Mouse (Mus musculus) thymus, postnatal 14 days (tissue): ENCODE data around the gene Prr5l.

Experiments used
- DNase-seq: peaks from one replicate; pipeline ENCODE4 v3.0.0; 2021

Gene Prr5l

GRCm38 (mm10) chr2:101818986-101819764 lies 63.7 kb downstream of the Prr5l start:
- no peak for DNase-seq

DNA sequence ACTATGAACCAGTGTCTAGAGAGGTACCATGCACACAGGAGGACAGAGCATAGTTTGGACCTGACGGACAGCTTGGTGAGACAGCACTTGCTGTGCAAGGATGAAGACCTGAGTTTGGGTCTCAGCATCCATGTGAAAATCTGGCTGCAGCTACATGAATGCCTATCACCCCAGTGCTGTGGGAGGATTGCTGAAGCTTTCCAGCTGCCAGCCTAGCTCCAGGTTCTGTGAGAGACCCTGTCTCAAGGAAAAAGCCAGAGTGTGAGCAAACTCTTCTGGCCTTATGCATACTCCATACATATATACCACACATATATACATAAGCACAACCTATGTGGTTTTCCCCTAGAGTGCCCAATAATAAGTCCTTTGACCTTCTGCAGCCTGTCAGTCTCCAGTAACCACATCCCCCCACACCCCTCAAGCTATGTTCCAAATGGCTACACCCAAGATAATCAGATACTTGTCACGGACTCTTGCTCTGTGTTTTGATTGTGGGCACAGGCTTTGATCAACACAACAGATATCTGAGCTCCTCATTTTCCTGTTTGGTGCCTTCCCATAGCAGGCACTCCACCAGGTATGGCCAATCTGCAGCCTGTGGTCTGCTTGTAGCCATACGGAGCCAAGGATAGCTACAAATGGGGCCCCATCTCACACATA lies 66.0 kb downstream of the Prr5l start:
- DNase-seq, result no peak

DNA sequence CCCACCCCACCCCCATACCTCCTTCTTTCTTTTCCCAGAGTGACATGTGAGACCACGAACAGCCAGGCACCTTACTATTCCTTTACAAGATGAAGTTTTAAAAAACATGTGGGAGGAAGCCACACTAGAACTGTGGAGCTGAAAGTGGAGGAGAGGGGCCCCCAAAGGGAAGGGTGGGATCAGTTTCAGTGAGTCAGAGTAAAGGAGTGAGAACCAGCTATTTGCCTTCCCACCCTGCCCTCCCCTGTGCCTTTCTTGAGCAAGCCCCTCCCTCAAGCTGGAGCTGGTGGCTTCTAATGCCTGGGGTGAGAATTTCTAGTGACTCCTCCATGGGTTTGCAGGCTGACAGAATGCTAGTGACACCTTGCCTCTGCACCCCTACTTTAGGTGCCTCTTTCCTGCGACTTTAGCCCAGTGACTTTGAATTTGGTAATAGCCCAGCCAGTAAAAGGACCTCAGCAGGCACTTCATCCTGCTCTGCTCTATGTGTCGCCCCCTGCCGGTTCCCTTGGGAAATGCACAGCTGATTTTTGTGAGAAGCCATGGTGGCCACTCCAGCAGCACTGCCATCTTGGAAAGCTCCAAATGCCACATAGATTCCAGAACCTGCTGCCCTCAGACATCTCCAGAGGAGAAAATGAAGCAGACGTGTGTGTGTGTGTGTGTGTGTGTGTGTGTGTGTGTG lies 67.4 kb downstream of the Prr5l start:
- peak; percentile 61 for DNase-seq

GRCm38 (mm10) chr2:101814272-101814625 lies 68.6 kb downstream of the Prr5l start:
- no peak for DNase-seq

GRCm38 (mm10) chr2:101813581-101814271 lies 69.1 kb downstream of the Prr5l start:
- no peak for DNase-seq

- no peak for DNase-seq
Observed at GRCm38 (mm10) chr2:101811925-101812324, 70.9 kb downstream of the Prr5l start.

GRCm38 (mm10) chr2:101810774-101811173 lies 72.1 kb downstream of the Prr5l start:
- DNase-seq, result no peak

GRCm38 (mm10) chr2:101809640-101810305 lies 73.1 kb downstream of the Prr5l start:
- DNase-seq, result no peak

- DNase-seq, result no peak
Observed at GRCm38 (mm10) chr2:101807756-101808155, 75.1 kb downstream of the Prr5l start.

- DNase-seq, result no peak
Observed at GRCm38 (mm10) chr2:101802240-101802639, 80.6 kb downstream of the Prr5l start.

DNA sequence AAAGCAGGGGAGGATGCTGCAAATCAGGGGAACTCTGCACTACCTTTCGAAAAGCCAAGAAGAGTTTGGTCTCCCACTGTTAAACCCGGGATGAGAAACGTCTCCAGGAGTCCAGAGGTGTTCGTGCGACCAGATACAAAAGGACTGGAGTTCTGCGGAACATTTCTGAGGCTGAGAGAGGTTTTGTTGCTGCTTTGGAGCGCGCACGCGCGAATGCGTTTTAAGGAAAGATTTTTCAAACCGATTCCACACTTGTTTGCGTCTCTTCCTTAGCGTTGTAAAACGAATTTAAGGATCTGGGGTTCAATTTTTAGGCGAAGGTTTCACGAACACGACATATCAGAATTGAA lies 85.0 kb downstream of the Prr5l start:
- DNase-seq, result no peak

GRCm38 (mm10) chr2:101797166-101797900 lies 85.5 kb downstream of the Prr5l start:
- peak; percentile 33 for DNase-seq

DNA sequence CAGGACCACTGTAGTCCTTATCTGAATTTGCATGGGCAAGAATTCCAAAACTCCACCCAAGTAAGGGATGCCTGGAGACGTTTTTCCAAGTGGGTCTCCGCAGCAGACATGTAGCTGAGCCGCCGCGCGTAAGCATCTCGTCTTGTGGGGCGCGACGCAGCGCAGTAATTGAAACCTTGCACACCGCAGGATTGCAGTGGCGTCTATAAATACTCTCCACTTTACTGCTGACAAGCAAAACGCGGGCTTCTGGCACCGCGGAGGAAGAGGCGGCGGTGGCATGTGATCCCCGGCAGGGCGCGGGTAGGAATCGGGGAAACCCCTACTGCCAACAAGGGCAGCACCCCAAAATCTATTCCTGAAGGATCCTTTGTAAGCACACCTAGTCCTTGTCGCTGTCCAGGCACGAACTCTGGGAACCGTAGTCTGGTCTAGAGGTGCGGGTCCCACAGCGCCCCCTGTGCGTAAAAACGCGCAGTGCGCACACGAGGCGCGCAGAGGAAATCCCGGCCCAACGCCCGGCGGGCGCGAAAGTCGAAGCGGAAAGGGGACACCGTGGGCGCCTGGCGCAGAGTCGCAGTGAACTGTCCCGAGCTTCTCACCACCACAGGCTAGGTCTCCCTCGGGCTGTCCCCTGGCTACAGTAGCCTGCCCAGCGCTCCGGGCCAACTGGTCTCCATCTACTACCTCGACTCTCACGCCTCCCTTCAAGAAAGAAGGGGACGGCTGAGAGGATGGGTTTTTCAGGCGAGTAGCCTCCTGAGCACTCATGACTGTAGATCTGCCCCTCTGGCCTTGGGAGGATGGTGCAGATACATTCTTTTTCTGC lies 86.3 kb downstream of the Prr5l start:
- peak; percentile 75 for DNase-seq

GRCm38 (mm10) chr2:101792130-101792529 lies 90.7 kb downstream of the Prr5l start:
- DNase-seq, result no peak

DNA sequence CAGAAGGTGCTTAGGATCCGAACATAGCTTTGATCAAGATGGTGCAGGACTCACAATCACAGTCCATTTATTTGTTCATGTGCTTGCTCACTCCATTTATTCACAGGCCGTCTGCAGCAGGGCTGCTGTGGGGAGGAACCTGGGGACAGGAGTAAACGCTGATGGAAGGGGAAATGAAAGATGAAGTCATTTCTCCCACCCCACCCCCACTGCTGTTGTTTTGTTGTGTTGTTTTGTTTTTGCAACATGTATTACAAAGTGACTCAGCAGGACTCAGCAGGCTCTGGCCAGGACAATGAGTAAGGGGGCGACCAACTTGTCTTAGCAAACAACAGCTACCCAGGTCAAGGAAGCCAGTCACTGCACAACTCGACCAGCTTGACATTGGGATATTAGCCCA lies 99.6 kb downstream of the Prr5l start:
- no peak for DNase-seq

GRCm38 (mm10) chr2:101781357-101781777 lies 101.5 kb downstream of the Prr5l start:
- DNase-seq, result no peak

DNA sequence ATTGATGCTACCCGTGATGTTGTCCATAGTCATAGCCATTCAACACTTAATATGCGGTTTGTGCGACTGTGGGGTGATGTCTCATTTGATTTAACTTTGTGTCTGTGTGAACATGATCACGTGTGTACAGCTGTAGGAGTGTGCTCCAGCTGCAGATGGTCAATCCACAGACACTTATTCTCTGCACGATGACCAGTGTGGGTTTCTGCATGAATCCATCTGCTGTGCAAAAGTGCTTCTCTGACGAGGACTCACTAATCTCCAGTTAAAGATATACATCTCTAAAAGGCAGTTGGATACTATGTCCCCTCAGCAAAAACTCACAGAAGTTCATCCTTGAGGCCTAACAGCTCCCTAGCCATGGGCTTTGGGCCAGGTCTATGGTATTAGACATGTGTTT lies 104.7 kb downstream of the Prr5l start:
- DNase-seq, result no peak

DNA sequence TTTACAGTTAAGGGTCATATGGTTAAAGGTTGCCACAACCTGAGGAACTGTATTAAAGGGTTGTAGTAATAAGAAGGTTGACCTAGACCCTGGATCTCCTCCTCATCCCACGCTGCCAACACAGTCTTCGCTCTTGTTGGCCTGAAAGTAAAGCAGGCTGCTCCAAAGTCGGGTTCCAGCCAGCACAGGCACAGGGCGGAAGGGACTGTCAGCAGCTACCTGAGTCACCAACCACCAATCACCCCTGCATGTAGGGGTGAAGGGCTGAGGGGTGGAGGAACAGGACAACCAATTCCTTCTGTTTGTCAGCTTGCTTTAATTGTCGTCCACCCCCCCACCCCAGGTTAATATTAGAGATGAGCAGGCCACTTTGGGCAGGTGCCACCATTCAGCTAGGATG lies 119.3 kb downstream of the Prr5l start:
- no peak for DNase-seq

- DNase-seq, result no peak
Observed at GRCm38 (mm10) chr2:101762955-101763386, 119.9 kb downstream of the Prr5l start.

- no peak for DNase-seq
Observed at GRCm38 (mm10) chr2:101762405-101762804, 120.4 kb downstream of the Prr5l start.

DNA sequence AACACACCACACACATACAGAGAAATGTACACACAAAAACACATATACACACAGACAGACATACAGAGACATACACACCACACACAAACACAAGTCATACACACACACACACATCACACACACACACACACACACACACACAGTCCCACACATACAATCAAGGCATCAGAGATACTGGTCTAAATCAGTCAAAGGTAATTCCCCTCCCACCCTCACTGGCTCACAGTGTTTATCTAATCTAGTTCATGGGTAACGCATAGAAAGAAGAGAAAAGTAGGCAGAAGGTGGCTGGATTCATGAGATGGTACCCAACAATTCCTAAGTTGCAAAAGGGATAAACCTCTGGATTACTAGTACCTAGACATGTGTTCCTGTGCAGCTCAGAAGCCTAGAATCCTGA lies 120.9 kb downstream of the Prr5l start:
- no peak for DNase-seq
